Mouse (Mus musculus): ENCODE results near the gene Trove2.

The Trove2 gene

GRCm38 (mm10) chr1:143745871-143746270 is 31.0 kb downstream of the Trove2 start:
- peaks cover 43% of the 10 kb centered on the region for H3K36me3 ChIP-seq (ENCODE audit: insufficient read depth, low read length)
- no peaks in the 10 kb centered on the region for H3K9me3 ChIP-seq (ENCODE audit: low read length)
- peaks cover 45% of the 10 kb centered on the region for H3K4me1 ChIP-seq (replicated peaks; ENCODE audit: low read depth, low read length)
- H3K4me3 ChIP-seq (replicated peaks; ENCODE audit: low read length) = no peak overlapping the region
- H3K27me3 ChIP-seq (ENCODE audit: insufficient read depth, low read length) = no peaks in the 10 kb centered on the region
- no peak for TF ChIP-seq CTCF (conservative IDR thresholded peaks at IDR 0.05; ENCODE audit: low read length)
- no peak for TF ChIP-seq POU5F1 (IDR thresholded peaks at IDR 0.05; ENCODE audit: borderline replicate concordance, low read length)
- no peak for TF ChIP-seq NANOG (IDR thresholded peaks at IDR 0.05; ENCODE audit: borderline replicate concordance, low read length)

- no peak overlapping the region for H3K4me3 ChIP-seq (replicated peaks; ENCODE audit: low read length)
- TF ChIP-seq CTCF (conservative IDR thresholded peaks at IDR 0.05; ENCODE audit: low read length) (no peak), POU5F1 (IDR thresholded peaks at IDR 0.05; ENCODE audit: borderline replicate concordance, low read length) (no peak), NANOG (IDR thresholded peaks at IDR 0.05; ENCODE audit: borderline replicate concordance, low read length) (no peak)
- no peaks in the 10 kb centered on the region for H3K9me3 ChIP-seq (ENCODE audit: low read length)
- 0 out of 2 replicates have a peak, but pooled peaks cover 4% of the 10 kb centered on the region for H3K27me3 ChIP-seq (ENCODE audit: insufficient read depth, low read length)
- peaks cover 58% of the 10 kb centered on the region for H3K4me1 ChIP-seq (replicated peaks; ENCODE audit: low read depth, low read length)
- H3K36me3 ChIP-seq (ENCODE audit: insufficient read depth, low read length) = peaks cover 31% of the 10 kb centered on the region
These were observed 34.7 kb downstream of the Trove2 start for GRCm38 (mm10) chr1:143742186-143742585.

GRCm38 (mm10) chr1:143741331-143741730 is 35.5 kb downstream of the Trove2 start:
- Histone ChIP-seq H3K27me3 (ENCODE audit: insufficient read depth, low read length) (0 out of 2 replicates have a peak, but pooled peaks cover 4% of the 10 kb centered on the region), H3K36me3 (ENCODE audit: insufficient read depth, low read length) (peaks cover 26% of the 10 kb centered on the region), H3K4me1 (replicated peaks; ENCODE audit: low read depth, low read length) (peaks cover 59% of the 10 kb centered on the region), H3K4me3 (replicated peaks; ENCODE audit: low read length) (no peak overlapping the region), H3K9me3 (ENCODE audit: low read length) (no peaks in the 10 kb centered on the region)
- TF ChIP-seq CTCF (conservative IDR thresholded peaks at IDR 0.05; ENCODE audit: low read length) (no peak), POU5F1 (IDR thresholded peaks at IDR 0.05; ENCODE audit: borderline replicate concordance, low read length) (no peak)

GRCm38 (mm10) chr1:143740581-143740980 is 36.3 kb downstream of the Trove2 start:
- Histone ChIP-seq H3K27me3 (ENCODE audit: insufficient read depth, low read length) (0 out of 2 replicates have a peak, but pooled peaks cover 4% of the 10 kb centered on the region), H3K4me1 (replicated peaks; ENCODE audit: low read depth, low read length) (peaks cover 53% of the 10 kb centered on the region), H3K36me3 (ENCODE audit: insufficient read depth, low read length) (peaks cover 26% of the 10 kb centered on the region), H3K4me3 (replicated peaks; ENCODE audit: low read length) (no peak overlapping the region; the same call in 1 of the 2 replicates), H3K9me3 (ENCODE audit: low read length) (no peaks in the 10 kb centered on the region)
- TF ChIP-seq POU5F1 (IDR thresholded peaks at IDR 0.05; ENCODE audit: borderline replicate concordance, low read length) = no peak
- no peak for TF ChIP-seq CTCF (conservative IDR thresholded peaks at IDR 0.05; ENCODE audit: low read length)
- no peak for TF ChIP-seq NANOG (IDR thresholded peaks at IDR 0.05; ENCODE audit: borderline replicate concordance, low read length)

- peaks cover 52% of the 10 kb centered on the region for H3K4me1 ChIP-seq (replicated peaks; ENCODE audit: low read depth, low read length)
- TF ChIP-seq CTCF (conservative IDR thresholded peaks at IDR 0.05; ENCODE audit: low read length) = no peak
- TF ChIP-seq NANOG (IDR thresholded peaks at IDR 0.05; ENCODE audit: borderline replicate concordance, low read length) = no peak
- TF ChIP-seq POU5F1 (IDR thresholded peaks at IDR 0.05; ENCODE audit: borderline replicate concordance, low read length) = no peak
- H3K9me3 ChIP-seq (ENCODE audit: low read length) = no peaks in the 10 kb centered on the region
- 0 out of 2 replicates have a peak, but pooled peaks cover 4% of the 10 kb centered on the region for H3K27me3 ChIP-seq (ENCODE audit: insufficient read depth, low read length)
- peaks cover 22% of the 10 kb centered on the region for H3K36me3 ChIP-seq (ENCODE audit: insufficient read depth, low read length)
- H3K4me3 ChIP-seq (replicated peaks; ENCODE audit: low read length) = peak overlapping the region; percentile 85
These were observed 37.2 kb downstream of the Trove2 start for GRCm38 (mm10) chr1:143739361-143740350.

GRCm38 (mm10) chr1:143738811-143739210 is 38.1 kb downstream of the Trove2 start:
- Histone ChIP-seq H3K4me1 (replicated peaks; ENCODE audit: low read depth, low read length) (peaks cover 54% of the 10 kb centered on the region), H3K36me3 (ENCODE audit: insufficient read depth, low read length) (peaks cover 22% of the 10 kb centered on the region), H3K4me3 (replicated peaks; ENCODE audit: low read length) (peak overlapping the region; percentile 85), H3K27me3 (ENCODE audit: insufficient read depth, low read length) (0 out of 2 replicates have a peak, but pooled peaks cover 4% of the 10 kb centered on the region), H3K9me3 (ENCODE audit: low read length) (no peaks in the 10 kb centered on the region)
- TF ChIP-seq CTCF (conservative IDR thresholded peaks at IDR 0.05; ENCODE audit: low read length) (no peak), NANOG (IDR thresholded peaks at IDR 0.05; ENCODE audit: borderline replicate concordance, low read length) (no peak), POU5F1 (IDR thresholded peaks at IDR 0.05; ENCODE audit: borderline replicate concordance, low read length) (no peak)

GRCm38 (mm10) chr1:143733914-143734410 is 42.9 kb downstream of the Trove2 start:
- Histone ChIP-seq H3K36me3 (ENCODE audit: insufficient read depth, low read length) (no peaks in the 10 kb centered on the region), H3K27me3 (ENCODE audit: insufficient read depth, low read length) (0 out of 2 replicates have a peak, but pooled peaks cover 4% of the 10 kb centered on the region), H3K9me3 (ENCODE audit: low read length) (no peaks in the 10 kb centered on the region), H3K4me3 (replicated peaks; ENCODE audit: low read length) (no peak overlapping the region), H3K4me1 (replicated peaks; ENCODE audit: low read depth, low read length) (peaks cover 61% of the 10 kb centered on the region)
- TF ChIP-seq NANOG (IDR thresholded peaks at IDR 0.05; ENCODE audit: borderline replicate concordance, low read length) (no peak), POU5F1 (IDR thresholded peaks at IDR 0.05; ENCODE audit: borderline replicate concordance, low read length) (no peak), CTCF (conservative IDR thresholded peaks at IDR 0.05; ENCODE audit: low read length) (no peak)

GRCm38 (mm10) chr1:143731691-143732090 is 45.2 kb downstream of the Trove2 start:
- Histone ChIP-seq H3K4me3 (replicated peaks; ENCODE audit: low read length) (0 out of 2 replicates have a peak overlapping the region, but pooled peaks have one; percentile 41), H3K36me3 (ENCODE audit: insufficient read depth, low read length) (no peaks in the 10 kb centered on the region), H3K27me3 (ENCODE audit: insufficient read depth, low read length) (no peaks in the 10 kb centered on the region), H3K4me1 (replicated peaks; ENCODE audit: low read depth, low read length) (peaks cover 54% of the 10 kb centered on the region), H3K9me3 (ENCODE audit: low read length) (no peaks in the 10 kb centered on the region)
- TF ChIP-seq CTCF (conservative IDR thresholded peaks at IDR 0.05; ENCODE audit: low read length) (no peak), POU5F1 (IDR thresholded peaks at IDR 0.05; ENCODE audit: borderline replicate concordance, low read length) (no peak), NANOG (IDR thresholded peaks at IDR 0.05; ENCODE audit: borderline replicate concordance, low read length) (no peak)

All from E14TG2a.4 (cell line).